Mouse (Mus musculus) activated CD4-positive, CD25-positive, alpha-beta regulatory T cell (primary cell): ENCODE results near the gene Olfr1275. TPM values are rescaled to one million over a fixed set of nuclear protein-coding genes. Genes with fewer than 3 reads are reported as not detected.

Experiments used
- polyA plus RNA-seq, 2 experiments: library from polyadenylated mRNA; unstranded; fragments of 100-300 nt; shearing (Covaris generic); gene quantifications; one replicate each; pipeline ENCODE4 v1.2.1; 2017

Gene Olfr1275
- polyA plus RNA-seq: not detected

GRCm38 (mm10) chr2:111235186-111235585, at the start of gene Olfr1275:
Gene Olfr1275, minus strand, starts transcription at chr2:111235286.

GRCm38 (mm10) chr2:111274006-111274405, 38.9 kb upstream of the Olfr1275 start, which contains the start of gene Olfr1277:
Gene Olfr1277, minus strand, starts transcription at chr2:111274106.

GRCm38 (mm10) chr2:111254216-111254615, 19.1 kb upstream of the Olfr1275 start, which contains the start of gene Olfr1276:
Gene Olfr1276, plus strand, starts transcription at chr2:111254516.

GRCm38 (mm10) chr2:111229502-111229901, 5.6 kb downstream of the Olfr1275 start, which contains the start of gene 4930430A15Rik:
Gene 4930430A15Rik, minus strand, starts transcription at chr2:111229602.

Other genes with a start within 250 kb of the Olfr1275 start
- not detected for gene Gm13941, start 129.3 kb downstream of the Olfr1275 start, polyA plus RNA-seq
- not detected for gene Gm15130, start 82.3 kb downstream of the Olfr1275 start, polyA plus RNA-seq
- not detected for gene 4930430A15Rik, start 5.7 kb downstream of the Olfr1275 start, polyA plus RNA-seq
- not detected for gene Olfr1276, start 19.2 kb upstream of the Olfr1275 start, polyA plus RNA-seq
- under 1 TPM in 1 of 2 experiments, not detected in 1; 0.05 TPM for gene Olfr1277, start 38.8 kb upstream of the Olfr1275 start, polyA plus RNA-seq
- not detected for gene Olfr1278, start 54.9 kb upstream of the Olfr1275 start, polyA plus RNA-seq
- not detected for gene Olfr1279, start 65.3 kb upstream of the Olfr1275 start, polyA plus RNA-seq
- under 1 TPM in 1 of 2 experiments, not detected in 1; 0.02 TPM for gene Olfr1280, start 78.7 kb upstream of the Olfr1275 start, polyA plus RNA-seq
- gene Olfr1281, start 91.2 kb upstream of the Olfr1275 start, polyA plus RNA-seq: not detected
- not detected for gene Olfr1282, start 100.8 kb upstream of the Olfr1275 start, polyA plus RNA-seq
- not detected for gene Olfr1283, start 131.5 kb upstream of the Olfr1275 start, polyA plus RNA-seq
- gene Olfr1284, start 140.2 kb upstream of the Olfr1275 start, polyA plus RNA-seq: not detected
- not detected for gene Olfr1286, start 187.8 kb upstream of the Olfr1275 start, polyA plus RNA-seq
- gene Olfr1287, start 213.9 kb upstream of the Olfr1275 start, polyA plus RNA-seq: not detected
- gene Olfr1288, start 238.8 kb upstream of the Olfr1275 start, polyA plus RNA-seq: not detected
- not detected for gene Olfr1289, start 245.5 kb upstream of the Olfr1275 start, polyA plus RNA-seq